Mouse (Mus musculus): ENCODE measurements around the gene Sumo3. TPM values are rescaled to one million over a fixed set of nuclear protein-coding genes. Genes with fewer than 3 reads are reported as not detected.
A peak's percentile ranks its signal among the peaks of the same experiment; 100 is the strongest.

Sumo3 gene
- polyA plus RNA-seq, 1 experiment from 2014 or later, result 287 TPM

- Histone ChIP-seq H3K9me3 (ENCODE audit: control insufficient read depth, low read length) (no peaks in the 10 kb centered on the region), H3K36me3 (ENCODE audit: control insufficient read depth, insufficient read depth, low read length) (no peaks in the 10 kb centered on the region), H3K9ac (ENCODE audit: low read depth, low read length) (no peak overlapping the region), H3K4me1 (replicated peaks; ENCODE audit: control insufficient read depth, insufficient read depth, low read length) (0 out of 2 replicates have a peak, but pooled peaks cover 2% of the 10 kb centered on the region), H3K4me2 (replicated peaks; ENCODE audit: low read depth, low read length) (no peak overlapping the region), H3K27me3 (ENCODE audit: control insufficient read depth, insufficient read depth, low read length) (no peaks in the 10 kb centered on the region), H3K27ac (ENCODE audit: low read depth, low read length) (no peak overlapping the region), H3K4me3 (ENCODE audit: low read depth, low read length) (no peak overlapping the region)
- WGBS, result 85% methylated on average over 7 of the region's 7 CpGs
- no peak for DNase-seq (ENCODE audit: low spot score)
- no peak for ATAC-seq (ENCODE audit: low FRiP score)
Measured at GRCm38 (mm10) chr10:77626591-77626990, 20.7 kb downstream of the Sumo3 start.

- no peak overlapping the region for H3K9ac ChIP-seq (ENCODE audit: low read depth, low read length)
- H3K4me3 ChIP-seq (ENCODE audit: low read depth, low read length), result no peak overlapping the region
- H3K27ac ChIP-seq (ENCODE audit: low read depth, low read length), result no peak overlapping the region
- H3K9me3 ChIP-seq (ENCODE audit: control insufficient read depth, low read length), result no peaks in the 10 kb centered on the region
- WGBS, result 28% methylated on average over 2 of the region's 2 CpGs
- H3K27me3 ChIP-seq (ENCODE audit: control insufficient read depth, insufficient read depth, low read length), result no peaks in the 10 kb centered on the region
- DNase-seq (ENCODE audit: low spot score), result peak; percentile 88
- H3K4me2 ChIP-seq (replicated peaks; ENCODE audit: low read depth, low read length), result no peak overlapping the region
- ATAC-seq (ENCODE audit: low FRiP score), result peak; percentile 68
- 0 out of 2 replicates have a peak, but pooled peaks cover 2% of the 10 kb centered on the region for H3K4me1 ChIP-seq (replicated peaks; ENCODE audit: control insufficient read depth, insufficient read depth, low read length)
- no peaks in the 10 kb centered on the region for H3K36me3 ChIP-seq (ENCODE audit: control insufficient read depth, insufficient read depth, low read length)
Measured at GRCm38 (mm10) chr10:77627497-77627896, 21.6 kb downstream of the Sumo3 start.

GRCm38 (mm10) chr10:77629163-77629562 is 23.3 kb downstream of the Sumo3 start:
- 0 out of 2 replicates have a peak, but pooled peaks cover 2% of the 10 kb centered on the region for H3K4me1 ChIP-seq (replicated peaks; ENCODE audit: control insufficient read depth, insufficient read depth, low read length)
- H3K27ac ChIP-seq (ENCODE audit: low read depth, low read length), result no peak overlapping the region
- no peak overlapping the region for H3K4me3 ChIP-seq (ENCODE audit: low read depth, low read length)
- 89% methylated on average over 3 of the region's 3 CpGs for WGBS
- ATAC-seq (ENCODE audit: low FRiP score) (no peak), DNase-seq (ENCODE audit: low spot score) (no peak)
- H3K4me2 ChIP-seq (replicated peaks; ENCODE audit: low read depth, low read length), result no peak overlapping the region
- H3K9me3 ChIP-seq (ENCODE audit: control insufficient read depth, low read length), result no peaks in the 10 kb centered on the region
- no peaks in the 10 kb centered on the region for H3K27me3 ChIP-seq (ENCODE audit: control insufficient read depth, insufficient read depth, low read length)
- no peak overlapping the region for H3K9ac ChIP-seq (ENCODE audit: low read depth, low read length)
- no peaks in the 10 kb centered on the region for H3K36me3 ChIP-seq (ENCODE audit: control insufficient read depth, insufficient read depth, low read length)

GRCm38 (mm10) chr10:77629970-77630369 is 24.1 kb downstream of the Sumo3 start:
- ATAC-seq (ENCODE audit: low FRiP score), result no peak
- Histone ChIP-seq H3K4me2 (replicated peaks; ENCODE audit: low read depth, low read length) (no peak overlapping the region), H3K27ac (ENCODE audit: low read depth, low read length) (no peak overlapping the region), H3K4me3 (ENCODE audit: low read depth, low read length) (no peak overlapping the region), H3K27me3 (ENCODE audit: control insufficient read depth, insufficient read depth, low read length) (no peaks in the 10 kb centered on the region), H3K9me3 (ENCODE audit: control insufficient read depth, low read length) (no peaks in the 10 kb centered on the region), H3K9ac (ENCODE audit: low read depth, low read length) (no peak overlapping the region), H3K4me1 (replicated peaks; ENCODE audit: control insufficient read depth, insufficient read depth, low read length) (no peaks in the 10 kb centered on the region), H3K36me3 (ENCODE audit: control insufficient read depth, insufficient read depth, low read length) (no peaks in the 10 kb centered on the region)
- no peak for DNase-seq (ENCODE audit: low spot score)
- 100% methylated on average over 1 of the region's 1 CpGs for WGBS

- no peaks in the 10 kb centered on the region for H3K36me3 ChIP-seq (ENCODE audit: control insufficient read depth, insufficient read depth, low read length)
- 92% methylated on average over 6 of the region's 6 CpGs for WGBS
Measured at GRCm38 (mm10) chr10:77634016-77634415, 28.1 kb downstream of the Sumo3 start.

GRCm38 (mm10) chr10:77634452-77635231 is 28.7 kb downstream of the Sumo3 start:
- no peaks in the 10 kb centered on the region for H3K9me3 ChIP-seq (ENCODE audit: control insufficient read depth, low read length)
- H3K27ac ChIP-seq (ENCODE audit: low read depth, low read length), result no peak overlapping the region
- H3K4me1 ChIP-seq (replicated peaks; ENCODE audit: control insufficient read depth, insufficient read depth, low read length), result no peaks in the 10 kb centered on the region
- DNase-seq (ENCODE audit: low spot score) (no peak), ATAC-seq (ENCODE audit: low FRiP score) (no peak)
- H3K4me3 ChIP-seq (ENCODE audit: low read depth, low read length), result no peak overlapping the region
- 77% methylated on average over 13 of the region's 13 CpGs for WGBS
- no peaks in the 10 kb centered on the region for H3K36me3 ChIP-seq (ENCODE audit: control insufficient read depth, insufficient read depth, low read length)
- no peak overlapping the region for H3K9ac ChIP-seq (ENCODE audit: low read depth, low read length)
- H3K27me3 ChIP-seq (ENCODE audit: control insufficient read depth, insufficient read depth, low read length), result no peaks in the 10 kb centered on the region
- no peak overlapping the region for H3K4me2 ChIP-seq (replicated peaks; ENCODE audit: low read depth, low read length)

More at GRCm38 (mm10) chr10:77634016-77634415, 28.1 kb downstream of the Sumo3 start:
- Histone ChIP-seq H3K9me3 (ENCODE audit: control insufficient read depth, low read length) (no peaks in the 10 kb centered on the region), H3K9ac (ENCODE audit: low read depth, low read length) (no peak overlapping the region), H3K4me1 (replicated peaks; ENCODE audit: control insufficient read depth, insufficient read depth, low read length) (no peaks in the 10 kb centered on the region), H3K4me2 (replicated peaks; ENCODE audit: low read depth, low read length) (no peak overlapping the region), H3K27me3 (ENCODE audit: control insufficient read depth, insufficient read depth, low read length) (no peaks in the 10 kb centered on the region), H3K27ac (ENCODE audit: low read depth, low read length) (no peak overlapping the region), H3K4me3 (ENCODE audit: low read depth, low read length) (no peak overlapping the region)
- DNase-seq (ENCODE audit: low spot score) (no peak), ATAC-seq (ENCODE audit: low FRiP score) (no peak)

GRCm38 (mm10) chr10:77636234-77636922 is 30.5 kb downstream of the Sumo3 start:
- DNase-seq (ENCODE audit: low spot score), result no peak

GRCm38 (mm10) chr10:77638956-77639355 is 33.1 kb downstream of the Sumo3 start:
- H3K9me3 ChIP-seq (ENCODE audit: control insufficient read depth, low read length), result no peaks in the 10 kb centered on the region
- no peak overlapping the region for H3K4me2 ChIP-seq (replicated peaks; ENCODE audit: low read depth, low read length)
- no peak for DNase-seq (ENCODE audit: low spot score)
- no peak overlapping the region for H3K9ac ChIP-seq (ENCODE audit: low read depth, low read length)
- H3K4me3 ChIP-seq (ENCODE audit: low read depth, low read length), result no peak overlapping the region
- H3K4me1 ChIP-seq (replicated peaks; ENCODE audit: control insufficient read depth, insufficient read depth, low read length), result no peaks in the 10 kb centered on the region
- peaks cover 5% of the 10 kb centered on the region for H3K36me3 ChIP-seq (ENCODE audit: control insufficient read depth, insufficient read depth, low read length)
- 88% methylated on average over 6 of the region's 6 CpGs for WGBS
- ATAC-seq (ENCODE audit: low FRiP score), result no peak
- H3K27me3 ChIP-seq (ENCODE audit: control insufficient read depth, insufficient read depth, low read length), result no peaks in the 10 kb centered on the region
- no peak overlapping the region for H3K27ac ChIP-seq (ENCODE audit: low read depth, low read length)

More at GRCm38 (mm10) chr10:77636234-77636922, 30.5 kb downstream of the Sumo3 start:
- 91% methylated on average over 7 of the region's 7 CpGs for WGBS
- Histone ChIP-seq H3K27ac (ENCODE audit: low read depth, low read length) (no peak overlapping the region), H3K4me1 (replicated peaks; ENCODE audit: control insufficient read depth, insufficient read depth, low read length) (no peaks in the 10 kb centered on the region), H3K9me3 (ENCODE audit: control insufficient read depth, low read length) (no peaks in the 10 kb centered on the region), H3K9ac (ENCODE audit: low read depth, low read length) (no peak overlapping the region), H3K36me3 (ENCODE audit: control insufficient read depth, insufficient read depth, low read length) (peaks cover 3% of the 10 kb centered on the region; the same call in 1 of the 2 replicates), H3K4me2 (replicated peaks; ENCODE audit: low read depth, low read length) (no peak overlapping the region), H3K4me3 (ENCODE audit: low read depth, low read length) (no peak overlapping the region), H3K27me3 (ENCODE audit: control insufficient read depth, insufficient read depth, low read length) (no peaks in the 10 kb centered on the region)
- no peak for ATAC-seq (ENCODE audit: low FRiP score)

Data from hindbrain, embryonic 11.5 days (tissue).